ENCODE assay signal across 11 mouse cellular contexts in the genomic region with DNA sequence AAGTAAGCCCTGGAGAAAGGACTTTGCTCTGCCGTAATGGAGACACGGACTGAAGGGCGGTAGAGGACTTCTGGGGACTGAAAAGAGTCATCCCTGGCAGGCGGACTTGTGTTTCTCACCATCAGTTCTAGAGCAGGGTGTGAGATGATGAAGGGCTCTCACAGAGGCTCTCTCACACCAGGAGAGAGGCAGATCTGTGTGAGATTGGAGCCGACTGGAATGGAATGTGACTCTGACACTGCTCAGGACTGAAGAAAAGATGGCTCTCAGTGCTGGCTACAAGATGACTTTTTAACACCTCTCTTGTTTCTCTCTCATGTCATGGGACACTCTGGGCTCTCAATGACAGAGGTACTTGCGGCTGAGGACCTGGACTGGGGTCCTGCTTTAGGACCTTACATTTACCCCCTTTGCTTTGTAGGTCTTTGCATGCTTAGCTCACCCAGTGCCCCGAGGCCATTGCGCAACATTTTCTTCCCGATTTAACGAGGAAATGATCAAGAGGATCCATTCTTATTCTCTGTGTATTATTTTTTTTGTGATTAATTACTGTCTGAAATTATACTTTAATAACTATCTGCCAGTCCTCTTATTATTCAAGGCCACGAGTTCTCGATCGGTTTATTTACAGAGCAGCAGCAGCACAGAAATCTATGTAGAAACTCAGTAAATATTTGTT. TPM values are rescaled to one million over a fixed set of nuclear protein-coding genes. Genes with fewer than 3 reads are reported as not detected.
DNase-seq lines count a peak whose midpoint lies in the region; ATAC-seq and TF ChIP-seq lines count a peak whose summit lies in the region.
"Had no signal": no experiment of that assay in that cellular context is flagged by ENCODE, and none has a peak within 500 bp of the region (broad histone marks: within the 10 kb centered on the region; RNA-seq: fewer than 3 reads in every experiment).

No protein-coding gene starts in this region.

- H3K27me3 ChIP-seq in intestine, embryonic 15.5 days (replicated peaks) = no peaks in the 10 kb centered on the region
- H3K27me3 ChIP-seq in intestine, postnatal 0 days (replicated peaks; ENCODE audit: control insufficient read depth, insufficient read depth, low read length) = no peaks in the 10 kb centered on the region
- no peaks in the 10 kb centered on the region for H3K27me3 ChIP-seq in midbrain, embryonic 15.5 days (replicated peaks)
- H3K27me3 ChIP-seq: hindbrain, embryonic 15.5 days; limb, embryonic 13.5 days had no signal

- no peaks in the 10 kb centered on the region for H3K36me3 ChIP-seq in intestine, embryonic 15.5 days
- no peaks in the 10 kb centered on the region for H3K36me3 ChIP-seq in intestine, postnatal 0 days (ENCODE audit: control insufficient read depth, insufficient read depth)
- no peaks in the 10 kb centered on the region for H3K36me3 ChIP-seq in midbrain, embryonic 15.5 days (replicated peaks)
- H3K36me3 ChIP-seq: hindbrain, embryonic 15.5 days; limb, embryonic 13.5 days had no signal

- peak; percentile 56 for ATAC-seq in intestine, embryonic 15.5 days
- no peak; the same call in 1 of the 2 replicates for ATAC-seq in intestine, postnatal 0 days
- ATAC-seq in midbrain, embryonic 15.5 days (replicated peaks) = peak; percentile 40; the same call in 1 of the 2 replicates

- DNase-seq in heart, adult 11 months = peak; percentile 84
- DNase-seq in heart, adult 9 months (ENCODE audit: low spot score in 2 of 2) = no peak
- peak; percentile 47 for DNase-seq in Muller cell, postnatal 12 days (ENCODE audit: inconsistent ontology term)
- no peak for DNase-seq in layer of hippocampus, adult 9-11 months
- no peak for DNase-seq in c-Kit-positive CD71-positive TER-119-positive erythroid progenitor cells, embryonic 14.5 days (ENCODE audit: low spot score)
- DNase-seq: kidney, postnatal 10 days had no signal

- no peak overlapping the region for H3K4me3 ChIP-seq in intestine, embryonic 15.5 days (replicated peaks)
- H3K4me3 ChIP-seq in intestine, postnatal 0 days (ENCODE audit: low read depth, low read length) = no peak overlapping the region
- H3K4me3 ChIP-seq in midbrain, embryonic 15.5 days = no peak overlapping the region
- H3K4me3 ChIP-seq: hindbrain, embryonic 15.5 days; limb, embryonic 13.5 days had no signal

- TF ChIP-seq CTCF in intestine, postnatal 0 days (IDR thresholded peaks at IDR 0.05; ENCODE audit: low read depth) = no peak

- 68% methylated on average over 13 of the region's 13 CpGs for WGBS in intestine, embryonic 15.5 days
- 62% methylated on average over 13 of the region's 13 CpGs for WGBS in intestine, postnatal 0 days
- WGBS in midbrain, embryonic 15.5 days = 57% methylated on average over 13 of the region's 13 CpGs

- H3K4me2 ChIP-seq in intestine, embryonic 15.5 days (replicated peaks) = no peak overlapping the region
- H3K4me2 ChIP-seq in intestine, postnatal 0 days (replicated peaks; ENCODE audit: low read depth) = no peak overlapping the region; the same call in 1 of the 2 replicates
- no peak overlapping the region for H3K4me2 ChIP-seq in midbrain, embryonic 15.5 days
- H3K4me2 ChIP-seq: hindbrain, embryonic 15.5 days; limb, embryonic 13.5 days had no signal

- H3K4me1 ChIP-seq in intestine, embryonic 15.5 days (replicated peaks) = peaks cover 7% of the 10 kb centered on the region
- peaks cover 6% of the 10 kb centered on the region; the same call in 1 of the 2 replicates for H3K4me1 ChIP-seq in intestine, postnatal 0 days (replicated peaks; ENCODE audit: control insufficient read depth, insufficient read depth, low read length)
- H3K4me1 ChIP-seq in midbrain, embryonic 15.5 days = peaks cover 18% of the 10 kb centered on the region

- H3K27ac ChIP-seq in intestine, embryonic 15.5 days = no peak overlapping the region
- H3K27ac ChIP-seq in intestine, postnatal 0 days (ENCODE audit: low read depth, low read length) = no peak overlapping the region
- peak overlapping the region; percentile 36 for H3K27ac ChIP-seq in midbrain, embryonic 15.5 days
- H3K27ac ChIP-seq: hindbrain, embryonic 15.5 days; limb, embryonic 13.5 days had no signal

- no peaks in the 10 kb centered on the region for H3K9me3 ChIP-seq in intestine, embryonic 15.5 days
- no peaks in the 10 kb centered on the region for H3K9me3 ChIP-seq in intestine, postnatal 0 days (ENCODE audit: control insufficient read depth)
- no peaks in the 10 kb centered on the region for H3K9me3 ChIP-seq in midbrain, embryonic 15.5 days
- H3K9me3 ChIP-seq: hindbrain, embryonic 15.5 days; limb, embryonic 13.5 days had no signal

- H3K9ac ChIP-seq in intestine, embryonic 15.5 days = no peak overlapping the region
- H3K9ac ChIP-seq in intestine, postnatal 0 days (ENCODE audit: low read depth, low read length) = no peak overlapping the region
- no peak overlapping the region for H3K9ac ChIP-seq in midbrain, embryonic 15.5 days
- H3K9ac ChIP-seq: hindbrain, embryonic 15.5 days; limb, embryonic 13.5 days had no signal

RNA-seq across cellular contexts. Expression of a gene that starts 10.7 kb away (rescaled TPM):
- 52.4 and 60.8 TPM in 2 replicates for polyA plus RNA-seq in intestine, embryonic 15.5 days (2015; fragmentation: Nextera tagmentation; extraction: Ambion mirVana)
- polyA plus RNA-seq in intestine, postnatal 0 days (2015; fragmentation: Nextera tagmentation; extraction: Ambion mirVana) = 65.9 and 72.4 TPM in 2 replicates
- 35.8 and 40.7 TPM in 2 replicates for polyA plus RNA-seq in midbrain, embryonic 15.5 days (2015; fragmentation: Nextera tagmentation; extraction: Ambion mirVana)

Comparison
In these comparisons a context has a peak if more than half of its experiments do, and no peak if none do; other contexts are left out.
1. DNase-seq: peak in heart, adult 11 months (single experiment) and Muller cell, postnatal 12 days (single experiment); none in heart, adult 9 months (0 of 2), layer of hippocampus, adult 9-11 months (single experiment) and c-Kit-positive CD71-positive TER-119-positive erythroid progenitor cells, embryonic 14.5 days (single experiment).